Mouse (Mus musculus): ENCODE measurements around the gene Gjb2. TPM values are rescaled to one million over a fixed set of nuclear protein-coding genes. Genes with fewer than 3 reads are reported as not detected.

Gene Gjb2
- total RNA-seq, 2 experiments from 2014 or later: not detected

DNA sequence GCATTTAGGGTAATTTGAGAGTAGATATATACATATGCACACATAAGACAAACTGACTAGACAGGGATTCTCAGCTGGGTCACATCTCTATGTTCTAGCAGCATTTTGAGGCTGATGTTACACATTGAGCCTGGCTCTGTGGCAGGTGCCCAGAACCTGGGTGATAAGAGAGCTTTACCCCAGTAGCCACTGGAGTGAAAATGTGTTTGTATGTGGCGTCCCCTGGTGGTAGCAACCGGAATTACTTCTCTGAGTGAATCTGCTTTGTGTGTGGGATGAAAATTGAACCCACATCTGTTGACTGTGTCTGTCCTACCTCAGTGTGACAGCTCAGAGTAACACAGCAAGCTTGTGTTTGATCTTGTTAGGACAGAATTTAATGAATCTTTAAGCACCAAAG is 34.6 kb downstream of the Gjb2 start:
- peak; percentile 91 for ATAC-seq (replicated peaks; ENCODE audit: poor library complexity)

DNA sequence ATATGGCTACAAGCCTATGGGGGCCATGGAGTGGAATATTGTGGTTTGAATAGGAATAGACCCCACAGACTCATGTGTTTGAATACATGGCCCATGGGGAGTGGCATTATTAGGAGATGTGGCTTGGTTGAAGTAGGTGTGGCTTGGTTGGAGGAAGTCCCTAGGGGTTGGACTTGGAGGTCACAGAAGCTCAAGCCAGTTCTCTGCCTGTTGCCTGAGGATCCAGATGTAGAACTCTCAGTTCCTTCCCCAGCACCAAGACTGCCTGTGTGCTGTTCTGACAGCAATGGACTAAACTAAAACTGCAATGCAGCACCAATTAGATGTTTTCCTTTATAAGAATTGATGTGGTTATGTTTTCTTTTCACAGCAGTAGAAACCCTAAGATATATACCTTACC is 38.4 kb downstream of the Gjb2 start:
- no peak for ATAC-seq (replicated peaks; ENCODE audit: poor library complexity)

DNA sequence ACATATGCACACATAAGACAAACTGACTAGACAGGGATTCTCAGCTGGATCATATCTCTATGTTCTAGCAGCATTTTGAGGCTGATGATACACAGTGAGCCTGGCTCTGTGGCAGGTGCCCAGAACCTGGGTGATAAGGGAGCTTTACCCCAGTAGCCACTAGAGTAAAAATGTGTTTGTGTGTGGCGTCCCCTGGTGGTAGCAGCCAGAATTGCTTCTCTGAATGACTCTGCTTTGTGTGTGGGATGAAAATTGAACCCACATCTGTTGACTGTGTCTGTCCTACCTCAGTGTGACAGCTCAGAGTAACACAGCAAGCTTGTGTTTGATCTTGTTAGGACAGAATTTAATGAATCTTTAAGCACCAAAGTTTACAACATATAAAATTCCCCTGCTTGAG is 44.5 kb downstream of the Gjb2 start:
- ATAC-seq (replicated peaks; ENCODE audit: poor library complexity): peak; percentile 98

DNA sequence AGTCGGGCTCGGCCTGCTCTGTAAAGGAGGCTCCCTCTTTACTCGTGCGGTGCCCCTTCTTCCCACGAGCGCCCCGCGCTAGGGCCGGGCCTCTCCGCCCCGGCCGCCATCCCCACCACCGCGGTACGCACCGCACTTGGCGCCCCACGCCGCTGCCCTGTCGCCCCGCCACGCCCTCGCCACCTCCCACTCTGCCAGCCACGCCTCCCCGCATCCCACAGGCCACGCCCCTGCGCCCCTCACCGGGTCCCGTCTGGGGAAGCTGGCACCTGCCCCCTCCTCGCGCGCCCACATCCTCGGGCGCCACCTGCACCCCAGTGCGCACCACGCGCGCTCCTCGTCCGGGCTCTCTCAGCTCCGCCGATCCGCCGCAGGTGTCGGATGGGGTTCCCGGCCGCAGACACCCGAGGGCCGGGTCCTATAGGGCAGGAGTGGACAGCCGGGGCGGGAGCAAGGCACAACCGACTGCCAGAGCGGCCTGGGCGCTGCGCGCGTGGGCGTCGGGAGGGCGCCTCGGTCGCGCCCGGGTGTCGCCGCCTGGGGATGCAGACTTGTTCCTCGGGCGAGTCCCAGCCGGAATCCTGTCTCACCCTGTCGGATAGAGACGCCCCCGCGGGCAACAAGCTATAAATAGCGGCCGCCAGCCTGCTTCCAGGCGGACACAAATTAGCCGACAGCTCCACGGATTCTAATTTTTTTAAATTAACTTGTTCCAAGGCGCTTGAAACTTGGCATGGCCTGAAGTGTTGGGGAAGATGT is 46.8 kb downstream of the Gjb2 start, which contains the start of gene Gja3:
TSS of gene Gja3 (minus strand) at position 538 of the 759 bp plus-strand sequence.
- ATAC-seq (replicated peaks; ENCODE audit: poor library complexity): no peak

- ATAC-seq (replicated peaks; ENCODE audit: poor library complexity): no peak
Observed at GRCm38 (mm10) chr14:57057204-57057562, 47.3 kb downstream of the Gjb2 start.

DNA sequence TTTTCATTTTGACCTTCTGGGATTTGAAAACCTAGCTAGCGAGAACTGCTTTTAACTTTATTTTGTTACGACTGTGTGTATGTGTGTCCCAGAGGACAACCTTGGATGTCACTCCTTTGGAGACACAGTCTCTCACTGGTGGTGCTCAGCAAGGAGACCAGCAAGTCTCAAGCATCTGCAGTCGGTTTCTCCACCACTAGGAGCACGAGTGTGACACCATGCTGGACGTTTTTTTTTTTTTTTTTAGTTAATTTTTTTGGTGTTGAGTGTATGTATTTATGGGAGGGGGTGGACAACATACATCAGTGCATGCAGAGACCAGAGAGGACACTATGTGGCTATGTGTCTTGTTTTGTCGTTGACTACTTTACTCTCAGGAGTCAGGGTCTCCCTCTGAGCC is 51.8 kb downstream of the Gjb2 start:
- ATAC-seq (replicated peaks; ENCODE audit: poor library complexity): no peak

Other genes with a start within 250 kb of the Gjb2 start
- gene Zmym2, start 218.0 kb downstream of the Gjb2 start, total RNA-seq (2015): 68.5 and 70.2 TPM in 2 replicates
- 23.9 and 45.6 TPM in 2 replicates for gene Zmym2, start 218.0 kb downstream of the Gjb2 start, total RNA-seq (2017)
- gene Gja3, start 46.6 kb downstream of the Gjb2 start, total RNA-seq (2015): not detected in 2 replicates
- gene Gja3, start 46.6 kb downstream of the Gjb2 start, total RNA-seq (2017): not detected in 2 replicates
- gene Gm4491, start 11.2 kb upstream of the Gjb2 start, total RNA-seq (2015): not detected in 2 replicates
- not detected in 2 replicates for gene Gm4491, start 11.2 kb upstream of the Gjb2 start, total RNA-seq (2017)
- gene Gjb6, start 28.9 kb upstream of the Gjb2 start, total RNA-seq (2015): not detected in 2 replicates
- not detected in 2 replicates for gene Gjb6, start 28.9 kb upstream of the Gjb2 start, total RNA-seq (2017)

Data from megakaryocyte progenitor cell, adult 5-6 weeks (primary cell).